Mouse (Mus musculus) thymus, adult 2 months (tissue): ENCODE results near the gene Tcaim. TPM values are rescaled to one million over a fixed set of nuclear protein-coding genes. Genes with fewer than 3 reads are reported as not detected.
A peak's percentile ranks its signal among the peaks of the same experiment; 100 is the strongest.

Experiments used
- DNase-seq: peaks from one replicate; pipeline ENCODE4 v3.0.0; 2021
- H3K27ac ChIP-seq: fragments of 200-500 bp; 2 replicates; pipeline ENCODE4 v1.5.1; 2012; ENCODE audit warnings: low read length, control low read depth; ENCODE audit not compliant: control insufficient read depth, insufficient read depth
- H3K27me3 ChIP-seq: fragments of 200-500 bp; 2 replicates; pipeline ENCODE4 v1.6.1; 2012; ENCODE audit warnings: mild to moderate bottlenecking, low read length, moderate library complexity, mixed read lengths; ENCODE audit not compliant: control insufficient read depth, insufficient read depth
- H3K36me3 ChIP-seq: fragments of 200-500 bp; 2 replicates; pipeline ENCODE4 v1.6.1; 2012; ENCODE audit warnings: mild to moderate bottlenecking, low read length, moderate library complexity; ENCODE audit not compliant: control insufficient read depth, insufficient read depth
- H3K4me1 ChIP-seq: fragments of 200-500 bp; replicated peaks from 2 replicates; pipeline ENCODE4 v1.6.1; 2012; ENCODE audit warnings: low read length; ENCODE audit not compliant: control insufficient read depth, insufficient read depth
- H3K4me3 ChIP-seq: fragments of 200-500 bp; 2 replicates; pipeline ENCODE4 v1.5.1; 2012; ENCODE audit warnings: mild to moderate bottlenecking, low read length, control low read depth, moderate library complexity; ENCODE audit not compliant: control insufficient read depth, insufficient read depth
- CTCF ChIP-seq: fragments of 200-500 bp; IDR thresholded peaks from 2 replicates; pipeline ENCODE4 v1.5.1; 2012; ENCODE audit warnings: mild to moderate bottlenecking, control low read depth, low read length, moderate library complexity, borderline replicate concordance; ENCODE audit not compliant: control insufficient read depth, poor library complexity, insufficient read depth; ENCODE audit errors: extremely low read depth
- POLR2A ChIP-seq: fragments of 200-500 bp; IDR thresholded peaks from 2 replicates; pipeline ENCODE4 v1.6.1; 2012; ENCODE audit warnings: mild to moderate bottlenecking, low read length, control low read depth, moderate library complexity; ENCODE audit not compliant: control insufficient read depth, poor library complexity, insufficient read depth; ENCODE audit errors: extremely low read depth
- WGBS: fragments of 180-500 bp; shearing (Covaris S2); methylation state at CpG from one replicate; pipeline ENCODE4 v1.1.7; 2018; 5-methylcytosine and 5-hydroxymethylcytosine counted together
- polyA plus RNA-seq: library from polyadenylated mRNA; depleted of rRNA; stranded (reverse); fragments of >200 nt; gene quantifications from 2 replicates; pipeline ENCODE4 v1.2.3, GENCODE M21; 2012; rRNA removed

Gene Tcaim
- polyA plus RNA-seq: 3.6 and 4.5 TPM in 2 replicates

GRCm38 (mm10) chr9:122805053-122805844 is at the start of gene Tcaim:
Gene Tcaim (plus strand): TSS chr9:122805539.
- peak; percentile 92 for DNase-seq
- H3K4me1 ChIP-seq: peaks cover 8% of the 10 kb centered on the region; the same call in 1 of the 2 replicates
- peak within 1 kb of the TSS; percentile 50 for H3K27ac ChIP-seq
- H3K4me3 ChIP-seq: peak within 1 kb of the TSS; percentile 70
- H3K36me3 ChIP-seq: no peaks in the 10 kb centered on the region
- H3K27me3 ChIP-seq: no peaks in the 10 kb centered on the region
- 9% methylated on average over 41 of the region's 42 CpGs for WGBS
- TF ChIP-seq CTCF: no peak; the same call in 1 of the 2 replicates
- TF ChIP-seq POLR2A: peak; percentile 86

- Histone ChIP-seq H3K4me1 (no peaks in the 10 kb centered on the region), H3K4me3 (no peak overlapping the region), H3K36me3 (no peaks in the 10 kb centered on the region), H3K27me3 (no peaks in the 10 kb centered on the region), H3K27ac (no peak overlapping the region)
- TF ChIP-seq CTCF (no peak), POLR2A (no peak)
- DNase-seq: no peak
- 74% methylated on average over 2 of the region's 2 CpGs for WGBS
Measured at GRCm38 (mm10) chr9:122757614-122758013, 47.7 kb upstream of the Tcaim start.

- TF ChIP-seq CTCF (no peak), POLR2A (no peak)
- Histone ChIP-seq H3K36me3 (no peaks in the 10 kb centered on the region), H3K4me3 (no peak overlapping the region), H3K4me1 (no peaks in the 10 kb centered on the region), H3K27ac (no peak overlapping the region), H3K27me3 (no peaks in the 10 kb centered on the region)
- DNase-seq: no peak
Measured at GRCm38 (mm10) chr9:122760111-122760510, 45.2 kb upstream of the Tcaim start.

- Histone ChIP-seq H3K4me3 (no peak overlapping the region), H3K36me3 (no peaks in the 10 kb centered on the region), H3K4me1 (no peaks in the 10 kb centered on the region), H3K27ac (no peak overlapping the region), H3K27me3 (no peaks in the 10 kb centered on the region)
- DNase-seq: no peak
- no peak for TF ChIP-seq CTCF
- TF ChIP-seq POLR2A: no peak
- WGBS: 40% methylated on average over 5 of the region's 5 CpGs
Measured at GRCm38 (mm10) chr9:122785231-122785630, 20.1 kb upstream of the Tcaim start.

GRCm38 (mm10) chr9:122786534-122786933 is 18.8 kb upstream of the Tcaim start:
- no peak overlapping the region for H3K4me3 ChIP-seq
- DNase-seq: no peak
- no peak overlapping the region for H3K27ac ChIP-seq
- no peak for TF ChIP-seq CTCF
- TF ChIP-seq POLR2A: no peak
- WGBS: 98% methylated on average over 1 of the region's 1 CpGs
- H3K27me3 ChIP-seq: no peaks in the 10 kb centered on the region
- no peaks in the 10 kb centered on the region for H3K4me1 ChIP-seq
- no peaks in the 10 kb centered on the region for H3K36me3 ChIP-seq

- no peaks in the 10 kb centered on the region for H3K36me3 ChIP-seq
- no peak for TF ChIP-seq CTCF
Measured at GRCm38 (mm10) chr9:122805845-122806341, 554 bp downstream of the Tcaim start.

GRCm38 (mm10) chr9:122807186-122807585 is 1.8 kb downstream of the Tcaim start:
- TF ChIP-seq CTCF (no peak), POLR2A (no peak)
- Histone ChIP-seq H3K36me3 (no peaks in the 10 kb centered on the region), H3K4me1 (peaks cover 8% of the 10 kb centered on the region; the same call in 1 of the 2 replicates), H3K4me3 (no peak overlapping the region), H3K27ac (no peak overlapping the region), H3K27me3 (no peaks in the 10 kb centered on the region)
- 97% methylated on average over 2 of the region's 2 CpGs for WGBS
- DNase-seq: no peak

More at GRCm38 (mm10) chr9:122805845-122806341, 554 bp downstream of the Tcaim start:
- Histone ChIP-seq H3K27ac (peak overlapping the region; percentile 41), H3K4me3 (peak overlapping the region; percentile 70), H3K4me1 (peaks cover 8% of the 10 kb centered on the region; the same call in 1 of the 2 replicates), H3K27me3 (no peaks in the 10 kb centered on the region)
- 25% methylated on average over 10 of the region's 10 CpGs for WGBS
- DNase-seq: no peak
